Mouse (Mus musculus) forebrain, embryonic 11.5 days (tissue): ENCODE measurements around the gene Traip. TPM values are rescaled to one million over a fixed set of nuclear protein-coding genes. Genes with fewer than 3 reads are reported as not detected.
A peak's percentile ranks its signal among the peaks of the same experiment; 100 is the strongest.

Experiments used
- ATAC-seq: fragments of 200-750 bp; cut with Nextera tagmentation; replicated peaks from 2 replicates; pipeline ENCODE4 v1.8.0; 2017; ENCODE audit warnings: moderate TSS enrichment; ENCODE audit not compliant: low FRiP score
- DNase-seq: peaks from one replicate; pipeline ENCODE4 v3.0.0-alpha.2; 2017; ENCODE audit warnings: low spot score
- H3K27ac ChIP-seq: fragments of 300-500 bp; sonication (generic); 2 replicates; pipeline ENCODE4 v1.5.1; 2014; ENCODE audit warnings: low read depth, low read length
- H3K27me3 ChIP-seq: fragments of 300-500 bp; sonication (generic); 2 replicates; pipeline ENCODE4 v1.6.1; 2014; ENCODE audit warnings: mild to moderate bottlenecking, low read length, mixed read lengths; ENCODE audit not compliant: control insufficient read depth, insufficient read depth
- H3K36me3 ChIP-seq: fragments of 300-500 bp; sonication (generic); 2 replicates; pipeline ENCODE4 v1.6.1; 2014; ENCODE audit warnings: mild to moderate bottlenecking, low read length, moderate library complexity, mixed read lengths; ENCODE audit not compliant: control insufficient read depth, insufficient read depth
- H3K4me1 ChIP-seq: fragments of 300-500 bp; sonication (generic); replicated peaks from 2 replicates; pipeline ENCODE4 v1.6.1; 2014; ENCODE audit warnings: low read length, mixed read lengths; ENCODE audit not compliant: control insufficient read depth, insufficient read depth
- H3K4me2 ChIP-seq: fragments of 300-500 bp; sonication (generic); 2 replicates; pipeline ENCODE4 v1.6.1; 2014; ENCODE audit warnings: low read depth, mild to moderate bottlenecking, low read length, moderate library complexity, mixed read lengths; ENCODE audit not compliant: severe bottlenecking
- H3K4me3 ChIP-seq: fragments of 300-500 bp; sonication (generic); 2 replicates; pipeline ENCODE4 v1.5.1; 2014; ENCODE audit warnings: low read depth, low read length
- H3K9ac ChIP-seq: fragments of 300-500 bp; sonication (generic); 2 replicates; pipeline ENCODE4 v1.6.1; 2014; ENCODE audit warnings: low read length
- H3K9me3 ChIP-seq: fragments of 300-500 bp; sonication (generic); 2 replicates; pipeline ENCODE4 v1.6.1; 2016; ENCODE audit warnings: low read length, mixed read lengths; ENCODE audit not compliant: control insufficient read depth
- WGBS: fragments of 180-500 bp; shearing (Covaris S2); extraction: QIAGEN DNeasy Blood & Tissue Kit; methylation state at CpG from one replicate; pipeline ENCODE4 v1.1.7; 2014; 5-methylcytosine and 5-hydroxymethylcytosine counted together
- polyA plus RNA-seq: library from polyadenylated mRNA; unstranded; fragments of >200 nt; fragmentation: Nextera tagmentation; extraction: Ambion mirVana; gene quantifications from 2 replicates; pipeline ENCODE4 v1.2.1, GENCODE M21; 2014

Gene Traip
- polyA plus RNA-seq, 1 experiment from 2014 or later = 38.2 TPM

- Histone ChIP-seq H3K9ac (peak overlapping the region; percentile 67), H3K4me1 (peaks cover 13% of the 10 kb centered on the region; the same call in 1 of the 2 replicates), H3K4me2 (peak overlapping the region; percentile 98), H3K4me3 (peak overlapping the region; percentile 52), H3K9me3 (no peaks in the 10 kb centered on the region), H3K27me3 (no peaks in the 10 kb centered on the region), H3K36me3 (no peaks in the 10 kb centered on the region), H3K27ac (no peak overlapping the region)
- DNase-seq (no peak), ATAC-seq (no peak)
- 4% methylated on average over 3 of the region's 3 CpGs for WGBS
Measured at GRCm38 (mm10) chr9:107936831-107937230, 13.1 kb upstream of the Traip start.

- no peak overlapping the region for H3K4me2 ChIP-seq
- DNase-seq (no peak), ATAC-seq (no peak)
- WGBS = 91% methylated on average over 31 of the region's 31 CpGs
- no peaks in the 10 kb centered on the region for H3K27me3 ChIP-seq
- H3K9ac ChIP-seq = no peak overlapping the region
- no peak overlapping the region for H3K27ac ChIP-seq
- H3K4me1 ChIP-seq = peaks cover 2% of the 10 kb centered on the region; the same call in 1 of the 2 replicates
- H3K36me3 ChIP-seq = no peaks in the 10 kb centered on the region
- no peaks in the 10 kb centered on the region for H3K9me3 ChIP-seq
- H3K4me3 ChIP-seq = no peak overlapping the region
Measured at GRCm38 (mm10) chr9:107947241-107948194, 2.4 kb upstream of the Traip start.

- WGBS = 85% methylated on average over 13 of the region's 13 CpGs
- no peak for DNase-seq
- Histone ChIP-seq H3K4me2 (no peak overlapping the region), H3K4me1 (peaks cover 2% of the 10 kb centered on the region; the same call in 1 of the 2 replicates), H3K27ac (no peak overlapping the region), H3K36me3 (no peaks in the 10 kb centered on the region), H3K4me3 (no peak overlapping the region), H3K27me3 (no peaks in the 10 kb centered on the region), H3K9me3 (no peaks in the 10 kb centered on the region), H3K9ac (no peak overlapping the region)
- ATAC-seq = no peak
Measured at GRCm38 (mm10) chr9:107949184-107949921, 583 bp upstream of the Traip start.

DNA sequence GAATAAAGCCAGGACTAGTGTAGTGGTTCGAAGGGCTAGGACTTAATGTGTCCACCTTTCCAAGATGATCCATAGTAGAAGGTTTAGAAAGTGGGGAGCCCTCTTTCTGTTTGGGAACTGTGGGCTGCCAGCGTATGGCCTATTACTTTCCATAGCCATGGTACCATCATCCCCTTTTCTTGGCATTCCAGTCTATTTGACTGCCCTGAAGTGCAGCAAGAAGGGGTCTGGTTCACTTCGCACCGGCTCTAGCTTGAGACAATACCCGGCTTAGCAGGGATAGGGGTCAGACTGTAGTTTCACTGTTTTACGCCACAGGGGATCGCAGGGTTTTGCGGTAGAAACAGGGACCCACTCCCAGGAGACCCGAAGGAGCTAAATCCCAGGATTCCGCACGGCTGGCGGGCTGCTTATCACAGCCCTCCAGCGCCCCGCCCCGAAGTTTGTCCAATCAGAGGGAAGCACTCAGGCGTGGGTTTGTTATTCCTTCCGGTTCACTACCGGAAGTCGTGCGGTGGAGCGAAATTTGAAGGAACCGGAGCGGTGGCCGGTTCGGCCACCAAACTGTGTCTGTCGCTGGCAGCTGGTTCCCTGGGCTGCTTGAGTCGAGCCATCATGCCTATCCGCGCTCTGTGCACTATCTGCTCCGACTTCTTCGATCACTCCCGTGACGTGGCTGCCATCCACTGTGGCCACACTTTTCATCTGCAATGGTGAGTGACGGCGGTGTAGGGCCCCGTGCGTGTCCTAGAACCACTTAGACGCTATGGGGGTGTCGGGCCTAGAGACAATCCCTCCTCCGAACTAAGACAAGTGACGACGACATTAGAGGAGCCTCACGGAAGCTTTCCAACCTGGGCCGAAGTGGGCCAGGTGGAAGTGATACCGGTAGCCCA lies 772 bp downstream of the Traip start:
- WGBS = 15% methylated on average over 45 of the region's 45 CpGs
- Histone ChIP-seq H3K27ac (peak overlapping the region; percentile 75), H3K4me3 (peak overlapping the region; percentile 66), H3K4me1 (peaks cover 2% of the 10 kb centered on the region; the same call in 1 of the 2 replicates), H3K27me3 (no peaks in the 10 kb centered on the region), H3K9ac (peak overlapping the region; percentile 69), H3K36me3 (no peaks in the 10 kb centered on the region), H3K4me2 (peak overlapping the region; percentile 58), H3K9me3 (no peaks in the 10 kb centered on the region)
- peak; percentile 94 for ATAC-seq
- DNase-seq = peak; percentile 94

GRCm38 (mm10) chr9:107955613-107956289 lies 5.8 kb downstream of the Traip start:
- Histone ChIP-seq H3K4me1 (no peaks in the 10 kb centered on the region; the same call in 1 of the 2 replicates), H3K27me3 (no peaks in the 10 kb centered on the region), H3K4me3 (no peak overlapping the region), H3K9me3 (no peaks in the 10 kb centered on the region), H3K27ac (no peak overlapping the region), H3K36me3 (no peaks in the 10 kb centered on the region; the same call in 1 of the 2 replicates), H3K9ac (no peak overlapping the region), H3K4me2 (no peak overlapping the region)
- ATAC-seq (no peak), DNase-seq (no peak)
- 89% methylated on average over 6 of the region's 6 CpGs for WGBS

- Histone ChIP-seq H3K9ac (no peak overlapping the region), H3K4me1 (0 out of 2 replicates have a peak, but pooled peaks cover 2% of the 10 kb centered on the region), H3K27me3 (no peaks in the 10 kb centered on the region), H3K27ac (no peak overlapping the region), H3K9me3 (no peaks in the 10 kb centered on the region), H3K4me3 (no peak overlapping the region), H3K4me2 (no peak overlapping the region), H3K36me3 (no peaks in the 10 kb centered on the region; the same call in 1 of the 2 replicates)
- ATAC-seq = no peak
- DNase-seq = no peak
- 46% methylated on average over 6 of the region's 6 CpGs for WGBS
Measured at GRCm38 (mm10) chr9:107957141-107957540, 7.2 kb downstream of the Traip start.

DNA sequence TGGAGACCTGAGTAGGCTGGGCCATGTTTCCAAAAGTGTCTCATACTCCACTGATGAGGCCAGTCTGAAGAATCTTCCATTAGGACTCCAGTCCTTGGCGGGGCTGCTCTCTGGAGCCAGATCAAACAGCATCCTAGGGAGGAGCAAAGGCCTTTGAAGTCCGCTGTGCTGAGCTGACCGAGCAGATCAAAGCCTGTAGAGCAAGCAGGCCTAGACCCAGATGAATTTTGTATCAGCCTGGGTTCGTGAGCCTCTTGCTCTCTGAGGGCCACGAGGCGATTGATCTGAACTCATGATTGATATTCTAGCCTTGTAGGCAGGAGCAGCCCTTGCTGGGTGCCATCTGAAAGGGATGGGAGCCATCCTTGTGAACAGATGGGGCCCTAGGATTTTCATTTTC lies 10.0 kb downstream of the Traip start:
- no peak overlapping the region for H3K9ac ChIP-seq
- no peaks in the 10 kb centered on the region for H3K9me3 ChIP-seq
- no peaks in the 10 kb centered on the region for H3K27me3 ChIP-seq
- H3K4me1 ChIP-seq = 0 out of 2 replicates have a peak, but pooled peaks cover 2% of the 10 kb centered on the region
- H3K4me3 ChIP-seq = no peak overlapping the region
- H3K27ac ChIP-seq = no peak overlapping the region
- WGBS = 78% methylated on average over 6 of the region's 6 CpGs
- DNase-seq (no peak), ATAC-seq (no peak)
- no peaks in the 10 kb centered on the region; the same call in 1 of the 2 replicates for H3K36me3 ChIP-seq
- H3K4me2 ChIP-seq = no peak overlapping the region
